Mouse (Mus musculus) heart, adult 2 months (tissue): ENCODE measurements around the gene Dimt1.

Experiments
- CTCF ChIP-seq: fragments of 200-600 bp; IDR thresholded peaks from 2 replicates; pipeline ENCODE4 v1.8.1; 2022; ENCODE audit warnings: antibody characterized with exemption, mild to moderate bottlenecking, moderate library complexity
- EP300 ChIP-seq: fragments of 200-500 bp; IDR thresholded peaks from 2 replicates; pipeline ENCODE4 v1.6.1; 2011; ENCODE audit warnings: low read depth, low read length, control low read depth; ENCODE audit not compliant: insufficient read depth
- POLR2A ChIP-seq: fragments of 200-500 bp; IDR thresholded peaks from 2 replicates; pipeline ENCODE4 v1.6.1; 2011; ENCODE audit warnings: mild to moderate bottlenecking, low read depth, low read length, control low read depth; ENCODE audit not compliant: insufficient read depth

GRCm38 (mm10) chr13:106910096-106910495 lies 36.8 kb upstream of the Dimt1 start:
- no peak for TF ChIP-seq CTCF
- TF ChIP-seq POLR2A: no peak
- TF ChIP-seq EP300: no peak
